Mouse (Mus musculus): Measurements from ENCODE around the gene Dhrs3.

- TF ChIP-seq CTCF (IDR thresholded peaks at IDR 0.05; ENCODE audit: control insufficient read depth, insufficient read depth, low read length) (no peak), POLR2A (IDR thresholded peaks at IDR 0.05; ENCODE audit: borderline replicate concordance, control insufficient read depth, low read depth, low read length) (no peak)
Measured at GRCm38 (mm10) chr4:144901561-144902111, 9.0 kb downstream of the Dhrs3 start.

Data from bone marrow, adult 2 months (tissue).